Mouse (Mus musculus) hindbrain, embryonic 10.5 days (tissue): ENCODE data around the gene Tmod4. TPM values are rescaled to one million over a fixed set of nuclear protein-coding genes. Genes with fewer than 3 reads are reported as not detected.
"Not testable (repeated sequence)": the region's sequence is repeated elsewhere in the genome, so short reads cannot be mapped to it uniquely, and the experiment has no call there.

Experiments used
- DNase-seq: peaks from one replicate; pipeline ENCODE4 v3.0.0-alpha.2; 2017; ENCODE audit warnings: low spot score
- H3K27ac ChIP-seq: fragments of 300-500 bp; sonication (generic); 2 replicates; pipeline ENCODE4 v1.5.1; 2016; ENCODE audit warnings: mild to moderate bottlenecking, moderate library complexity
- H3K27me3 ChIP-seq: fragments of 300-500 bp; sonication (generic); 2 replicates; pipeline ENCODE4 v1.6.1; 2016; ENCODE audit warnings: mild to moderate bottlenecking; ENCODE audit not compliant: poor library complexity, insufficient read depth, severe bottlenecking
- H3K36me3 ChIP-seq: fragments of 300-500 bp; sonication (generic); 2 replicates; pipeline ENCODE4 v1.6.1; 2016; ENCODE audit warnings: mild to moderate bottlenecking, moderate library complexity
- H3K4me1 ChIP-seq: fragments of 300-500 bp; sonication (generic); replicated peaks from 2 replicates; pipeline ENCODE4 v1.6.1; 2016; ENCODE audit warnings: mild to moderate bottlenecking
- H3K4me3 ChIP-seq: fragments of 300-500 bp; sonication (generic); 2 replicates; pipeline ENCODE4 v1.5.1; 2016; ENCODE audit warnings: mild to moderate bottlenecking, moderate library complexity
- H3K9me3 ChIP-seq: fragments of 300-500 bp; sonication (generic); 2 replicates; pipeline ENCODE4 v1.6.1; 2016; ENCODE audit warnings: mild to moderate bottlenecking, moderate library complexity
- WGBS: fragments of 180-500 bp; shearing (Covaris S2); methylation state at CpG from one replicate; pipeline ENCODE4 v1.1.7; 2016; 5-methylcytosine and 5-hydroxymethylcytosine counted together
- polyA plus RNA-seq: library from polyadenylated mRNA; unstranded; fragments of >200 nt; fragmentation: Nextera tagmentation; extraction: Ambion mirVana; gene quantifications from 2 replicates; pipeline ENCODE4 v1.2.1, GENCODE M21; 2016

Gene Tmod4
- 0.95 and 1.3 TPM in 2 replicates for polyA plus RNA-seq

DNA sequence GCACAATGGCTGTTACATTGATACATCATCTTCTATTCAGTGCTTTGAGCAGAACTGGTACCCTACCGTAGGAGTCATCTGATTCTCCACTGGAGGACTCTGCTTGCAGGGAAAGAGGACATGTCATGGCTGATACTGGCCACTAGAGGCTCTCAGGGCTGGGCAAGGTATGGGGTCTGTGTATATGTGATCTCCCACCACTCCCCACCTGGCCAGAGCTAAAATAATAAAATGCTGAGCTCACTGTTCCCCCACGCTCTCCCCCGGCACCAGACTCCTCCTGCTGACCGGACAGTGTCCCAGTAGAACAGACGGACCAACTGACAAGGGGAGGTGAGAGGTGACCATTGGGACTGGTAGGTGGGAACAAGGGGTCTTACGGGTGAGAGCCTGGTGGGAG lies at the start of gene Tmod4:
Tmod4 (plus strand) TSS at position 231 of the 400 bp plus-strand sequence.
- Histone ChIP-seq H3K4me3 (no peak within 1 kb of the TSS; the same call in 1 of the 2 replicates), H3K9me3 (no peaks in the 10 kb centered on the region), H3K27ac (no peak within 1 kb of the TSS), H3K36me3 (peaks cover 57% of the 10 kb centered on the region), H3K27me3 (no peaks in the 10 kb centered on the region), H3K4me1 (no peaks in the 10 kb centered on the region; the same call in 1 of the 2 replicates)
- WGBS = 64% methylated on average over 6 of the region's 6 CpGs
- DNase-seq = peak; percentile 35

DNA sequence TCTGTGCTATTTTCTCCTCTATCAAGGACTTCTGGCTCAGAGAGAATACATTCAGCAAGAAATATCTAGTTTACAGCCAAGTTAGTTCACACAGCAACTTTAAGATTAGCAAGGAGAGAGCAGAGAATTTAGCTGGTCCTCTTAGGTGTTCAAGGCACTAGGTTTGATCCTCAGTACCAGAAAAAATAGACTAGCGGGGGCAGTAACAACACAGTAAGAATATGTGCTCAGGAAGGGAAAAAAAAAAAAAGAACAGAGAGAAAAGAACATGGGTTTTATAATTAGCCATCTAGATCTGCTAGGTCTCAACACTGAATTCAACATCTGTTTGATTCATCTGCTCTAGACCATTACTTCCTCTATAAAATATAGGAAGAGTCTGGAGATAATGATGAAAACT lies 36.2 kb upstream of the Tmod4 start:
- WGBS = 100% methylated on average over 1 of the region's 1 CpGs
- no peak for DNase-seq
- H3K9me3 ChIP-seq = no peaks in the 10 kb centered on the region
- H3K27ac ChIP-seq = no peak overlapping the region
- H3K27me3 ChIP-seq = no peaks in the 10 kb centered on the region
- H3K4me3 ChIP-seq = no peak overlapping the region
- H3K4me1 ChIP-seq = no peaks in the 10 kb centered on the region
- H3K36me3 ChIP-seq = peaks cover 22% of the 10 kb centered on the region; the same call in 1 of the 2 replicates

DNA sequence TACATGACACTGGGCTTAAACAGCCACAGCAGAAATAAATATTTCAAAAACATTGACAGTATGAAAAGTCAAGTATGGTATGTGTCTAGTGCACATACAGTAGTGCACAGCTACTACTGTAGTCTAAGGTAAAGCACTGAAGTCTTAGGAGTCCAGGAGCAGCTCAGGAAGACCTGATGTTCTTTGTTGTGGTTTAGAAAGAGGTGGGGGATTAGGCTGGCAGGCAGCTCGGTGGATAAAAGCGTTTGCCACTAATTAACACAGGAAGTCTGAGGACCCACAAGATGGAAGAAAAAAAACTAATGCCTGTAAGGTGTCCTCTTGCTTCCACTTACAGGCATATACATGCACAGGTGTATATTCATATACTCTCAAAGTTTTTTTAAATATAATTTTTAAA lies 23.4 kb upstream of the Tmod4 start:
- H3K4me1 ChIP-seq = peaks cover 15% of the 10 kb centered on the region
- H3K36me3 ChIP-seq = peaks cover 52% of the 10 kb centered on the region
- no peaks in the 10 kb centered on the region for H3K9me3 ChIP-seq
- no peak overlapping the region for H3K4me3 ChIP-seq
- 71% methylated on average over 2 of the region's 2 CpGs for WGBS
- no peak overlapping the region for H3K27ac ChIP-seq
- no peaks in the 10 kb centered on the region for H3K27me3 ChIP-seq
- DNase-seq = no peak

DNA sequence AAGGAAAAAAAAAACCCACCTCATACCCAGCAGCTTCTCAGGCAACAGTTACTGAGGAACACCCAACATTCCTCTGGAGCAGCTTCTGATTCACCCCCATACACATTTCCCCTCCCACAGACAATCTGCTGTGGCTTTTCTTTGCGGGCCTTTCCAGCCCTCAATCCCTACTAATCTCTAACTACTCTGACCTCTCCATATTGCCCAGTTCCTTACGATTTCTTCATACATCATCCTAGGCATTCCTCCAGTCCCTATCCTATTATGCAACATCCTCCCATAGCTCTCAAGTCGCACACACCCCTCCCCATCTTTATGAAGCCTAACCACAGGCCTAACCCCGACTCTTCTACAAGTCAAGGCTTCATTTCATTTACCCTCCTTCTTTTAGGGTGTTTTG lies 19.2 kb upstream of the Tmod4 start:
- Histone ChIP-seq H3K4me3 (peak overlapping the region; percentile 95), H3K27me3 (no peaks in the 10 kb centered on the region), H3K9me3 (no peaks in the 10 kb centered on the region), H3K27ac (no peak overlapping the region), H3K36me3 (peaks cover 30% of the 10 kb centered on the region), H3K4me1 (peaks cover 17% of the 10 kb centered on the region)
- WGBS = 68% methylated on average over 4 of the region's 4 CpGs
- DNase-seq = no peak

DNA sequence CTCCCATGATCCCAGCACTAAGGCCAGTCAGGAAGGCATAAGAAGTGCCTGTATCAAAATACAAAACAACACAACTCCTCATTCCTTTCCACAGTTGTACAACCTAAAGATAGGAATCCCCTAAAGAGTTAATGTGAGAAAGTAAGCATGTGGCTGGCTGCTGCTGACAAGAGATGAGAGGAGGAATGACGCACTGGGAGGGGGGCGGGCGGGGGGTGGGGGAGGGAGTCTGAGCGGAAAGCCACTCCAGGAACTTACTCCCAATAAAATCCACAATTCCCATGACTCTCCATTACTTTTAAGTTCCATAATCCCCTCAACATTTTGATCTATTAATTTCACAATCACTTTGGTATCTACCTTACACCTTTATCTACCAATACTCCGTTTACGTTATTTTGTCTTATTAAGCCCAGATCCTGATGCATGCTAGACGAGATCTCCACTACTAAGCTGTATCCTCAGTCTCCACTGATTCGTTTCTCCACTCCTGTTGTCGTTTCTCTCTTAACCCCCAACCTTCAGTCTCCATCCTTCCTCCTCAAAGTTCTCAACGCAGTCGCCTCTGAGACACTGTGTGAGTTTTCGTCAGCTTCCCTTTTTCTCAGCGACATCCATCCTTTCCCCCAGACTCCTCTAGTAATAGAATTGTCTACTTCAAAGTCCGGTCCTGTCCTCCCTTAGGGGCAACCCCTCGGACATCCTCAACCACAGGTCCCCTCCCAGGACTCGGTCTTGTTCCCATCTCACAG lies 18.5 kb upstream of the Tmod4 start:
- H3K27ac ChIP-seq = peak overlapping the region; percentile 95
- peak overlapping the region; percentile 95 for H3K4me3 ChIP-seq
- WGBS = 1% methylated on average over 16 of the region's 16 CpGs
- H3K36me3 ChIP-seq = peaks cover 28% of the 10 kb centered on the region
- H3K9me3 ChIP-seq = no peaks in the 10 kb centered on the region
- peaks cover 17% of the 10 kb centered on the region for H3K4me1 ChIP-seq
- H3K27me3 ChIP-seq = no peaks in the 10 kb centered on the region
- no peak for DNase-seq

DNA sequence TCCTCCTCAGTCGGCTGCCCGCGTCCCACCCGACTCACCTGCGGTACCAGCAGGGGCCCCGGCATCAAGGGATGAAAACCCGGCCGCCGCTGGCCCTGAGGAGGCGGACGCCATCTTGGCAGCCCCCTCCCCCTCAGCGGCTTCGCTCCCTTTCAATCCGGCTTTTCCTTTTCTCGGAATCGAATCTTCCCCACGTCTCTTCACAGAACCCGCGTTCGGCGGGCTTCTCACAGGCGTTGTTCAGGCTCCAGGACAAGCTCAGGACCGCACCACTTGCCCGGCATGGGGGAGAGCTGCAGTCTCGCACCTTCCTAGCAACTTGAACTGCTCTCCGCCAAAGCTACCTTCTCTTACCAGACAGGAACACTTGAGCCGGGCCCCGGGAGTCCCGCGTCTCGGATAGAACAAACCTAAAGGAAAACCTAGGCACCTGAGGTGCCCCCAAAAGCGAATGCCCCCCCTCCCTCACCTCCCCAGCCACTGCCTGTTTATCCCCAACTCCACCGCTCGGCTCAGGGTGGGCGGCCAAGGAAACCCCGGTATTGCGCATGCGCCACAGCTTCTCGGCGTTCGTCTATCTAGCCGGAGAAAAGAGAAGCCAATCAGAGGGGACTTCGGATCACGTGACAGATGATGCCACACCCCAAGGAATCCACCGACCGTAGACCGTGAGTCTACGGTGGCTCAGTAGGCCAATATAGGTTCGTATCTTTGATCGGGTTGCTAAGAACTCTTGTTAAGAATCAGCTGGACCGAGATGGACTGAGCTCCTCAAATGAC lies 17.7 kb upstream of the Tmod4 start, which contains the start of gene Pip5k1a:
Pip5k1a (minus strand) TSS at position 593 of the 780 bp plus-strand sequence.
- Histone ChIP-seq H3K27ac (peak within 1 kb of the TSS; percentile 95), H3K4me3 (peak within 1 kb of the TSS; percentile 95), H3K27me3 (no peaks in the 10 kb centered on the region), H3K9me3 (no peaks in the 10 kb centered on the region), H3K36me3 (peaks cover 21% of the 10 kb centered on the region), H3K4me1 (peaks cover 16% of the 10 kb centered on the region)
- under 1% methylated on average over 51 of the region's 51 CpGs for WGBS
- peak; percentile 98 for DNase-seq

DNA sequence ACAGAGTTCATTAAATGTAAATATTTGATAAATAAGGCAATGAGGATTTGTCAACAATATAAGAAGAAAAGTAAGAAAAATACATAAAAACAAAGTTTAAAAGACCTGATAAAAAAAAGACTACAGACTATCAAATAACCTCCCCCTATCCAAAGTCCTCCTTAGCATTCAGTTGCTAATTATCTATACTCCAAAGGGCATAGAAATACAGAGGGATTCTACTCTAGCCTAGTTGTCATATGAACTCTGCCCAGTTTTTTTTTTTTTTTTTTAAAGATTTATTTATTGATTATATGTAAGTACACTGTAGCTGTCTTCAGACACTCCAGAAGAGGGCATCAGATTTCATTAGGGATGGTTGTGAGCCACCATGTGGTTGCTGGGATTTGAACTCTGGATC lies 17.0 kb upstream of the Tmod4 start:
- H3K27me3 ChIP-seq, H3K9me3 ChIP-seq, DNase-seq: not testable (repeated sequence)
- Histone ChIP-seq H3K4me1 (peaks cover 20% of the 10 kb centered on the region), H3K36me3 (peaks cover 13% of the 10 kb centered on the region), H3K27ac (peak overlapping the region; percentile 95; the same call in 1 of the 2 replicates), H3K4me3 (peak overlapping the region; percentile 95)

DNA sequence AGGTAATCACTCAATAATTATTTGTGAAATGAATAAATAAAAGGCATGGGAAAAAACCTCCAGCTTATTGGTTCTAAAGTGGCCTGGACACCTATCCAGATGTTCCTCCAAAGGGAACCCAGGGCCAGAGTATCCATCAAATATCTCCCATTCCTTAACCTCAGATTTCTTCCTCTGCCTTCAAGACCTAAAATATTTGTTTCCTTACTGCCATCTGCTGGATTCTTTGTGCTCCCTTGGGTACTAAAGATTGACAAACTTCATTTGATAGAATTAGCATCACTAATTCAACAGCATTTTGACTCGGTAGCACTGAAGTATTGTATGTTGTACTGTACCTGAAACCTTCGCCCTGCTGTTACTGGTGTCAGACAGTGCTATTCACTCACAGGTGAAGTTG lies 16.4 kb upstream of the Tmod4 start:
- Histone ChIP-seq H3K4me3 (no peak overlapping the region), H3K36me3 (peaks cover 10% of the 10 kb centered on the region), H3K27ac (no peak overlapping the region), H3K9me3 (no peaks in the 10 kb centered on the region), H3K4me1 (peaks cover 26% of the 10 kb centered on the region), H3K27me3 (no peaks in the 10 kb centered on the region)
- WGBS = 63% methylated on average over 2 of the region's 2 CpGs
- no peak for DNase-seq

DNA sequence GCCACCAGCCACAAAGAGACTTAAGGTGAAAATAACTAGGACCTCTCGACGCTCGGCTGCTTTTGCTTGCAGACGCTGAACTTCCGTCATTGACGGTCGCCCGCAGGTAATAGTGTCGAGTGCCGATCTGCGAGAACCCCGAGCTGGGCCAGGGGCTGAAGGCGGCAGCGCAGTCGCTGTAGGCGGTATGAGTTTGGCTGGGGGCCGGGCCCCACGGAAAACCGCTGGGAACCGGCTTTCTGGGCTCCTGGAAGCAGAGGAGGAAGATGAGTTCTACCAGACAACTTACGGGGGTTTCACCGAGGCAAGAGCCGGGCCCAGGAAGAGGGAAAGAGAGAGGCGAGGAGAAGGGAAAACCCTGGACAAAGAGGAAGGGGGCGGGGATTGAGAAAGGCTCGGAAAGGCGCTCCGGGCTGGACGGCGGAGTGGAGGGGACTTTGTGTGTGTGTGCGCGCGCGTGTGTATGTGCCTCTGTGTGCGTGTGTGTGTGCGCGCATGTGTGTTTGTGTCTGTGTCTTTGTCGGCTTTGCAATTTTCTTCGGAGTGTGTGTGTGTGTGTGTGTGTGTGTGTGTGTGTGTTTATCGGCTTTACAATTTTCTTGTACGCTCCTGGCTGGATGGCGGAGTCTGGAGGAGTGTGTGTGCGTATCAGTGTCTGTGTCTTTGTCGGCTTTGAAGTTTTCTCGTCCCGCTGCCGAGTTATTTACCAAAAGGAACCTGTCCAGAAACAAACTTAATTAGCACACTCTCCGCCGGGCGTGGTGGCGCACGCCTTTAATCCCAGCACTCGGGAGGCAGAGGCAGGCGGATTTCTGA lies 13.2 kb upstream of the Tmod4 start, which contains the start of gene Vps72:
Vps72 (plus strand) TSS at position 112 of the 816 bp plus-strand sequence.
- H3K27ac ChIP-seq = peak within 1 kb of the TSS; percentile 97
- no peaks in the 10 kb centered on the region for H3K9me3 ChIP-seq
- peaks cover 24% of the 10 kb centered on the region for H3K36me3 ChIP-seq
- DNase-seq = peak; percentile 94
- WGBS = under 1% methylated on average over 54 of the region's 54 CpGs
- H3K4me1 ChIP-seq = peaks cover 17% of the 10 kb centered on the region
- no peaks in the 10 kb centered on the region for H3K27me3 ChIP-seq
- H3K4me3 ChIP-seq = peak within 1 kb of the TSS; percentile 86

DNA sequence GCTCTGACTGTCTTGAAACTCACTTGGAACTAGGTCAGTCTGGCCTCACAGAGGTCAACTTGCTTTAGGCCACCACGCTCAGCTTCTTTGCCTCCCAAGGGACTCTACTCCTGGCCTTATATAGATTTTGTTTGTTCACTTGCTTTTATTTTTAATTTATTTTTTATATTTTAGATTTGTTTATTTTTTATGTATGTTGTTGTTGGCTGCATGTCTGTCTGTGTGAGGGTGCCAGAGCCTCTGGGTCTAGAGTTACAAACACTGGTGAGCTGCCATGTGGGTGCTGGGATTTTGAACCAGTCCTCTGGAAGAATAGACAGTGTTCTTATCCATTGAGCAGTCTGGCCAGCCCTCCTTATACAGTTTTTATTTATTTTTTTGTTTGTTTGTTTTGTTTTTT lies 11.5 kb upstream of the Tmod4 start:
- DNase-seq = no peak
- Histone ChIP-seq H3K36me3 (peaks cover 38% of the 10 kb centered on the region), H3K27ac (no peak overlapping the region), H3K27me3 (no peaks in the 10 kb centered on the region), H3K4me3 (peak overlapping the region; percentile 86), H3K4me1 (peaks cover 14% of the 10 kb centered on the region), H3K9me3 (no peaks in the 10 kb centered on the region)
- WGBS = 84% methylated on average over 1 of the region's 1 CpGs

DNA sequence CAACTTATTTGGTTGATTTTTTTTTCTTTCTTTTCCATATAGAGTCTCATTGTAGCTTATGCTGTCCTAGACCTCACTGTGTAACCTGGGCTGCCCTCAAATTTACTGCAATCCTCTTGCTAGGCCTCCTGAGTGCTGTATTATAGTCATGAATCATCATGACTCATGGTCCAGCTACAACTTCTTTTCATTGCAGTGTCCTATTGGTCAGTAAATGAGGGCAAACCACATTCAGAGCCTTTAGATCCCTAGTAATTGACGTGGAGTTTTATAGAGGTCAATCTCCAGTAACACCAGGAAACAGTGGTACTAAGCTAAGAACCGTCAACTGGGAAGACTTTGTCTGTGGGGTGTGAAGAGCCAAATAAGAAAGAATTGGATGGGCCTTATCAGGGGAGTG lies 6.5 kb upstream of the Tmod4 start:
- 94% methylated on average over 2 of the region's 2 CpGs for WGBS

DNA sequence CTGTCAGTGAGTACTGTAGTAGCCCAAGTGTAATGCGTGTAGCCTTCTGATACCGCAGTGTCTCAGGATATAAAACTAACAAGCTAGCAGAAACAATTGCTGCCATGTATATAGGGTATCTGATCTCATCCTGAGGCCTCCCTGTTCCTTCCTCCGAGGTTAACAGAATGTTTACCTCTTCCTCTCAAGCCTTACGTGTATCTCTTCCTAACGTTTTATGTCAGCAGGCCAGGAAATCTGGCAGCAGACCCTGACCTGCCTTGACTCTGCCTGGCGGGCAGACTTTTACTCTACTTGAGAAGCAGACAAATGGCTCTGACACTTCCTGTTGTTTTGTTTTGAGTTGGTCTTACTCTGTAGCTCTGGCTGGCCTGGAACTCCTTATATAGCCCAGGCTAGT lies 2.7 kb upstream of the Tmod4 start:
- Histone ChIP-seq H3K36me3 (peaks cover 71% of the 10 kb centered on the region), H3K4me1 (no peaks in the 10 kb centered on the region), H3K27ac (no peak overlapping the region), H3K27me3 (no peaks in the 10 kb centered on the region), H3K9me3 (no peaks in the 10 kb centered on the region), H3K4me3 (no peak overlapping the region)
- DNase-seq = no peak
- WGBS = 79% methylated on average over 6 of the region's 6 CpGs

More for the DNA sequence above, 6.5 kb upstream of the Tmod4 start:
- Histone ChIP-seq H3K27ac (no peak overlapping the region), H3K4me3 (no peak overlapping the region), H3K9me3 (no peaks in the 10 kb centered on the region), H3K36me3 (peaks cover 88% of the 10 kb centered on the region), H3K27me3 (no peaks in the 10 kb centered on the region), H3K4me1 (0 out of 2 replicates have a peak, but pooled peaks cover 3% of the 10 kb centered on the region)
- no peak for DNase-seq
